Mouse (Mus musculus) liver, embryonic 14 days (tissue): ENCODE data around the gene Mrps18a. TPM values are rescaled to one million over a fixed set of nuclear protein-coding genes. Genes with fewer than 3 reads are reported as not detected.

Experiments
- polyA plus RNA-seq: library from polyadenylated mRNA; depleted of rRNA; stranded (reverse); fragments of >200 nt; gene quantifications from 2 replicates; pipeline ENCODE4 v1.2.3, GENCODE M21; 2012; rRNA removed

Gene Mrps18a
- polyA plus RNA-seq = 30.0 and 30.5 TPM in 2 replicates

GRCm38 (mm10) chr17:46110402-46111289 is at the start of gene Mrps18a:
Mrps18a (plus strand) TSS chr17:46110986.

DNA sequence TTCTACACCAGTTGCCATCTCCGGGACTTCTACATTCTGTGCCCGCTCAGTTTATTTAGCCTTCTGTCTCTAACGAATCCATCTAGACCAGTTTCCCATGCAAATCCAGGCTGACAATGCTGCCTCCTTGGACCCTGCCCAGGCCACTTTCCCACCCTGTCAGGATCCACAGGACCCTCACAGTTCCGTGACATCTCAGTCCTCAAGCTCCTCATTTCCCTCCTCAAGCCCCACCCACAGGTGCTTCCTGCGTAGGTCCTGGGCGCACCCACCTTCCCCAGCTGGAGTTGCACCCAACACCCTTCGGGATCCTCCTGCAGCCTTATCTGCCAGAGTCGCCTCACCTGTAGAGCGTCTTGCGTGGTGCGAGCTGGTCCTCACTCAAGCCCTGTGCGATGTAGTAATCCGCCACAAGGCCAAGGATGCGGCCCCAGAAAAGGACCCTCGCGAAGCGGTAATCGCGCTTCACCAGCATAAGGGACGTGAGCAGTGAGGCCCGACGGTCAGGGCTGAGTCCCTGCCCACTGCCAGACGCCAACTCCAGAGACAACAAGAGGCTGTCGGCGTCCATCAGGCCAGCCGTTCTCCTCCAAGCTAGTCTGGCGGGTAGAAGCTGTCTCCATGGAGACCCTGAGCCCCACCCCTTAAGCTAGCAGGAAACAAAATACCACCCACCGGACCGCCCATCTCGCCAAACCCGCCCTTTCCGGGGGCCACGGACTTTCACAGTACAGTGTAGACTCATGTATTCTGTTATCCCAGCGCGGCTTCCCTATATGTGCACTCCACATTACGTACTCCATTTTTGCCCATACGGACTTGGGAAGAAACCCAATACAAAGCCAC is 33.0 kb downstream of the Mrps18a start, which contains the start of gene Rsph9:
Rsph9 (minus strand) TSS at position 639 of the 846 bp plus-strand sequence.

DNA sequence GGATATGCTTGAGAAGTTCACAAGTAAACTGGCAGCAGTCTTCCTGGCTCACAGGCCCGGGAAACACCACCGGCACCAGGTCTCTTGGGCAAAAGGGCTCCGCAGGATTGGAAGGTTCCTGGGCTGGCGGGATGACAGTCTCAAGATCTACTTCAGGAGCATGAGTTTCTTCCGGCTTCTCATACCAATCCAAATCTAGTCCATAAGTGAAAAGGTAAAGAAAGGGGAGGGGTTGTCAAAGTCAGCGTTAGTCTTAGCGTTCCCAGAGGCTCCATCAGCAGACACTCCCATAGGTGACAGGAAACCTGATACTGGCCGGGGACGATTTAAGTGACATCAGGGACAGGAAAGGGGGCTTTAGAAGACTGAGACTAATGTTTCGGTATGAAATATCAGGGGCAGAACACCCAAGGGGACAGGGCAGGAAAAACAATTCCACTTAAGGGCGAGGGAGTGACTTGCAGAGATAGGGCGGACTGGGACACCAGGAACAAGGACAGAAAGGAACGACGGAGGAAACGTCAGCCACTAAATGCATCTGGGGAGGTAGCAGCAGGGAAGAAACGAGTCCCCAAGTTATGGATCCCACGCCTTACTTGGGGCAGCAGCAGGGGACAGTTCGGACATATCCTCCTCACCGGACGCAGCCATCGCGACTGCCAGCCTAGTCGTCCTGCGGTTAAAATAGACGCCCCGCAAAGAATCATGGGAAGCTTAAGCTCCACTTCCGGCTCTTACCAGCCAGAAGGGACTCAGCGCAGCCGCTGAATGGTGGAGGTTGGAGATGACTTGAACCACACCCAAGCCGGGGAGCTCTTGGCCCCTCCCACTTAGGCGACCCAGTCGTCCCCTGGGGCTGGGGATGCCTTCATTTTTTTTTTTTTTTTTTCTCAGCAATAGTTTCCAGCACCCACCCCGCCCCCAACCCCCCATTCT is 42.3 kb downstream of the Mrps18a start, which contains the start of gene Mad2l1bp:
Mad2l1bp (minus strand) TSS at position 707 of the 936 bp plus-strand sequence.

GRCm38 (mm10) chr17:46160686-46161085 is 49.9 kb downstream of the Mrps18a start, which contains the start of gene Gtpbp2:
Gtpbp2 (plus strand) TSS chr17:46161032.

Other genes starting within 250 kb of the Mrps18a start
- gene Vegfa, start 78.6 kb upstream of the Mrps18a start, polyA plus RNA-seq = 29.8 and 31.9 TPM in 2 replicates
- gene Rsph9, start 33.2 kb downstream of the Mrps18a start, polyA plus RNA-seq = 0.49 and 0.74 TPM in 2 replicates
- gene Mad2l1bp, start 42.6 kb downstream of the Mrps18a start, polyA plus RNA-seq = 21.0 and 26.9 TPM in 2 replicates
- gene Gtpbp2, start 50.0 kb downstream of the Mrps18a start, polyA plus RNA-seq = 86.6 and 95.2 TPM in 2 replicates
- 9.0 and 10.6 TPM in 2 replicates for gene Polh, start 91.7 kb downstream of the Mrps18a start, polyA plus RNA-seq
- gene Xpo5, start 91.8 kb downstream of the Mrps18a start, polyA plus RNA-seq = 14.0 and 17.2 TPM in 2 replicates
- gene Polr1c, start 137.1 kb downstream of the Mrps18a start, polyA plus RNA-seq = 39.7 and 46.5 TPM in 2 replicates
- 18.4 and 21.3 TPM in 2 replicates for gene Yipf3, start 137.1 kb downstream of the Mrps18a start, polyA plus RNA-seq
- gene Lrrc73, start 142.5 kb downstream of the Mrps18a start, polyA plus RNA-seq = 0.16 and 0.18 TPM in 2 replicates
- gene Tjap1, start 172.0 kb downstream of the Mrps18a start, polyA plus RNA-seq = 10.6 and 11.4 TPM in 2 replicates
- 0.01 and 0.06 TPM in 2 replicates for gene Dlk2, start 186.4 kb downstream of the Mrps18a start, polyA plus RNA-seq
- 1.3 and 1.7 TPM in 2 replicates for gene Abcc10, start 217.4 kb downstream of the Mrps18a start, polyA plus RNA-seq